Mouse (Mus musculus) B cell, adult 67 days (primary cell): ENCODE results near the gene Kat2b. TPM values are rescaled to one million over a fixed set of nuclear protein-coding genes. Genes with fewer than 3 reads are reported as not detected.

Experiments used
- total RNA-seq, 2 experiments: library from RNA; stranded (reverse); gene quantifications; 4 replicates each; pipeline ENCODE4 v1.2.4; 2023

Kat2b gene
- 10 to 100 TPM; 35.7 to 39.1 TPM for total RNA-seq

DNA sequence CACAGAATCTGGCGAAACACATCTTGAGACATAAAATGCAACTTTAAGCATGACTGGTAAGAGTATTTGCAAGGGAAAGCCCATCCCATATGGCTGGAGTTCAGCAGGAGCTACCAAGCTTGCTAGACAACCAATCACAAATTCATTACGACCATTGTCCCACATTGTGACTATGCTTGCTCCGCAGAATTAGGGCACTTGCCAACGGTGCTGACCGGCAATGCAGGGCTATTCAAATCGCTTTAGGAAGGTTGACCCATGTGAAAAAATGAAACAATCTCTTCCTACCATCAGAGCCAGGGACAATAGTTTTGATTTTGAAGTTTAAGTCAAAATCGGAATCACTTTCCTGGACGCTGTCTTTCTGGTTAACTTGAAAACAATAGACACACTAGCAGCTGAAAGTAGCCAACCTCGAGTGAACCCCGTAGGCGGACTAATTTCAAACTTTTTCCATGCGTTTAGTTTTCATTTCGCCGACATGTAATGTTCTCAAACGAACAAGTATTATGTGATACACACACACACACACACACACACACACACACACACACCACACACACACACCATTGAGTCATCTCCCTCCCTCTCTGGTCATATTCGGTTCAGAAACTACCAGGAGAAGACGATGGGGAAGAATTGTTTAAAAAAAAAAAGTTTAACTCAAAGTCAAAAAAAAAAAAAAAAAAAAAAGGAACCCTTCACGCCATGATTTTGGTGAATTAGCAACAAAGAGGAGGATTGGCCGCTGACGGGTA lies at the start of gene Kat2b:
Gene Kat2b, plus strand, starts transcription at position 701 of the 758 bp plus-strand sequence.

DNA sequence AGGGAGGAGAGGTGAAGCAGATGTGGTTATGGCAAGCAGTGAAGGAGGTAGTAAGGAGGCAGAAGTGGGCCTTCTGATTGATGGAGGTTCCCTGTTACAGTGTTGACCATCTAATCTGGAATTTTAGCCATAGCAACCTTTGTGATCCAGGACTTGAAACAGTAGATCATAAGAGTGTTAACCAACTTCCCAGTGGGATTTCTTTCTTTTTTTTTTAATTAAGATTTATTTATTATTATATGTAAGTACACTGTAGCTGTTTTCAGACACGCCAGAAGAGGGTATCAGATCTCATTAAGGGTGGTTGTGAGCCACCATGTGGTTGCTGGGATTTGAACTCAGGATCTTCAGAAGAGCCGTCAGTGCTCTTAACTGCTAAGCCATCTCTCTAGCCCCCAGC lies 27.3 kb upstream of the Kat2b start, which contains the start of gene Pp2d1:
Gene Pp2d1, minus strand, starts transcription at position 101 of the 400 bp plus-strand sequence.

DNA sequence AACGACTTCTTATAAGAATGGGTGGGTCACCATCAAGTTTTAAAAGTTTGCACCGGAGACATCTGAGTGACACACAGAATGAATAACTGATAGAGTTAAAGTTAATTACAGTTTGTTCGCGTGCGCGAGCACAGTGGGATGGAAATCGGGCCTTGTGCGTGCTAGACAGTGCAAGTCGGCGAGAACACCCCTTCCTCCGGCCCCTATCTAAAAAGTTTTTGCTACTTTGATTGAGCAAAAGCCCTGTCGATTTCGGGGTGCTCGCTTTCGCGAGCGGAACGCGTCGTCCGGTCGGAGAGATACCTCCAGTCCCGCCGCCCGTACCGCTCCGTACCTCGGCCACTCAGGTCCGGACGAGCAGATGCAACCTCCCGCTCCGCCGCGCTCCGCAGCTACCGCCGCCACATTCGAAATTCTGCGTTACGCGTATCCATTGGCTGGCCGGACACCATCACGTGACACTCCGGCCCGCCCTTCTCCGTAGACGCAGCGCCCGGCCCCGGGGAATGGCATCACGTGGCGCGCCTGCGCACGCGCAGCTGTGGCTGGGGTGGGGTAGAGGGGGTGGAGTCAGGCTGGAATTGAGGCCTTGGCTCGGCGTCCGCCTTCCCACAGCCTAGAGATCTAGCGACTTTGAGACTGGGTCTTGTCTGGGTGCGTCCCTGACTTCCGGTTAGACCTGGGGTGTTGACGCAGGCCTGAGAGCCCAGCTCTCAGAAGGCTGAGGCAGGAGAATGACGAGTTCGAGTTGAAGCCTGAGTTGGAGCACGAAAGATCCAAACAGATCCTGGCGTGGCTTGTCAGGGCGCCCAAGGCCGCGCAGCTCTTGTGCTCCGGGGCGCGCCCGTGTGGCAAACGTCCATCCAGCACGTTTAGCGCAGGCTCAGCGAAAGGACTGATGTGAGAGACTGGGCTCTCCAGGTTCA lies 122.5 kb downstream of the Kat2b start, which contains the start of gene Sgo1:
Gene Sgo1, minus strand, starts transcription at position 457 of the 926 bp plus-strand sequence.

Other genes starting within 250 kb of the Kat2b start
- under 1 TPM; 0.32 to 0.42 TPM for gene Efhb, start 103.5 kb upstream of the Kat2b start, total RNA-seq
- gene Rab5a, start 87.6 kb upstream of the Kat2b start, total RNA-seq = 10 to 100 TPM; 77.8 to 79.3 TPM
- gene Pp2d1, start 27.4 kb upstream of the Kat2b start, total RNA-seq = not detected
- gene Sgo1, start 122.5 kb downstream of the Kat2b start, total RNA-seq = 1 to 10 TPM in 1 of 2 experiments, under 1 TPM in 1; 0.44 to 2.9 TPM